Mouse (Mus musculus) macrophage (primary cell): ENCODE measurements at regions not wholly inside any gene's neighbourhood (a gene's known extent, or its start where the extent isn't known, plus 50 kb on each side); places are given as distances from the start of the nearest gene placed in this dataset.

Experiments
- H3K27ac ChIP-seq: fragments of 350-480 bp; formaldehyde crosslinking; 2 replicates; pipeline ENCODE4 v1.9.0; 2021
- H3K36me3 ChIP-seq: fragments of 350-480 bp; formaldehyde crosslinking; 2 replicates; pipeline ENCODE4 v1.9.0; 2021; ENCODE audit errors: inconsistent target
- H3K4me3 ChIP-seq: fragments of 350-480 bp; formaldehyde crosslinking; 2 replicates; pipeline ENCODE4 v1.9.0; 2021; ENCODE audit errors: inconsistent target
- H3K79me2 ChIP-seq: fragments of 350-480 bp; formaldehyde crosslinking; 2 replicates; pipeline ENCODE4 v1.9.0; 2021; ENCODE audit errors: inconsistent target
- WGBS: methylation state at CpG from one replicate; pipeline ENCODE4 v1.1.7; 2026; ENCODE audit warnings: inconsistent platforms; ENCODE audit not compliant: missing documents; 5-methylcytosine and 5-hydroxymethylcytosine counted together

- H3K4me3 ChIP-seq: no peak overlapping the region
- WGBS: 76% methylated on average over 18 of the region's 19 CpGs
- no peaks in the 10 kb centered on the region for H3K36me3 ChIP-seq
- no peak overlapping the region for H3K27ac ChIP-seq
- no peaks in the 10 kb centered on the region for H3K79me2 ChIP-seq
Observed at GRCm38 (mm10) chr1:35822376-35823202, 245.6 kb upstream of the Hs6st1 start.

- 97% methylated on average over 4 of the region's 4 CpGs for WGBS
Observed at GRCm38 (mm10) chr1:35823496-35823895, 244.7 kb upstream of the Hs6st1 start.

GRCm38 (mm10) chr1:35823981-35824880 lies 244.0 kb upstream of the Hs6st1 start:
- Histone ChIP-seq H3K4me3 (no peak overlapping the region), H3K27ac (no peak overlapping the region), H3K79me2 (no peaks in the 10 kb centered on the region), H3K36me3 (no peaks in the 10 kb centered on the region)
- WGBS: 78% methylated on average over 23 of the region's 24 CpGs

More at GRCm38 (mm10) chr1:35823496-35823895, 244.7 kb upstream of the Hs6st1 start:
- Histone ChIP-seq H3K27ac (no peak overlapping the region), H3K79me2 (no peaks in the 10 kb centered on the region), H3K4me3 (no peak overlapping the region), H3K36me3 (no peaks in the 10 kb centered on the region)

- no peaks in the 10 kb centered on the region for H3K36me3 ChIP-seq
- H3K4me3 ChIP-seq: no peak overlapping the region
- H3K79me2 ChIP-seq: no peaks in the 10 kb centered on the region
- 88% methylated on average over 10 of the region's 10 CpGs for WGBS
- H3K27ac ChIP-seq: no peak overlapping the region
Observed at GRCm38 (mm10) chr1:35825531-35825966, 242.7 kb upstream of the Hs6st1 start.

GRCm38 (mm10) chr1:35826575-35827114 lies 241.6 kb upstream of the Hs6st1 start:
- Histone ChIP-seq H3K4me3 (no peak overlapping the region), H3K27ac (no peak overlapping the region), H3K36me3 (no peaks in the 10 kb centered on the region), H3K79me2 (no peaks in the 10 kb centered on the region)
- WGBS: 91% methylated on average over 7 of the region's 7 CpGs

GRCm38 (mm10) chr1:35827471-35827870 lies 240.7 kb upstream of the Hs6st1 start:
- no peak overlapping the region for H3K4me3 ChIP-seq
- no peaks in the 10 kb centered on the region for H3K36me3 ChIP-seq
- H3K79me2 ChIP-seq: no peaks in the 10 kb centered on the region
- 88% methylated on average over 3 of the region's 3 CpGs for WGBS
- H3K27ac ChIP-seq: no peak overlapping the region

- Histone ChIP-seq H3K79me2 (no peaks in the 10 kb centered on the region), H3K4me3 (no peak overlapping the region), H3K36me3 (no peaks in the 10 kb centered on the region), H3K27ac (no peak overlapping the region)
- WGBS: 89% methylated on average over 7 of the region's 7 CpGs
Observed at GRCm38 (mm10) chr1:35834180-35834579, 234.0 kb upstream of the Hs6st1 start.

GRCm38 (mm10) chr1:35836552-35836951 lies 231.6 kb upstream of the Hs6st1 start:
- Histone ChIP-seq H3K36me3 (no peaks in the 10 kb centered on the region), H3K79me2 (no peaks in the 10 kb centered on the region), H3K4me3 (no peak overlapping the region), H3K27ac (no peak overlapping the region)
- 89% methylated on average over 5 of the region's 5 CpGs for WGBS

GRCm38 (mm10) chr1:35838625-35839024 lies 229.6 kb upstream of the Hs6st1 start:
- H3K27ac ChIP-seq: no peak overlapping the region
- 93% methylated on average over 2 of the region's 3 CpGs for WGBS
- H3K4me3 ChIP-seq: no peak overlapping the region
- no peaks in the 10 kb centered on the region for H3K79me2 ChIP-seq
- no peaks in the 10 kb centered on the region for H3K36me3 ChIP-seq

- H3K27ac ChIP-seq: no peak overlapping the region
- 70% methylated on average over 6 of the region's 6 CpGs for WGBS
- H3K4me3 ChIP-seq: no peak overlapping the region
- no peaks in the 10 kb centered on the region for H3K79me2 ChIP-seq
- H3K36me3 ChIP-seq: no peaks in the 10 kb centered on the region
Observed at GRCm38 (mm10) chr1:35839446-35839845, 228.8 kb upstream of the Hs6st1 start.

GRCm38 (mm10) chr1:35841626-35842025 lies 226.6 kb upstream of the Hs6st1 start:
- Histone ChIP-seq H3K4me3 (no peak overlapping the region), H3K36me3 (no peaks in the 10 kb centered on the region), H3K79me2 (no peaks in the 10 kb centered on the region), H3K27ac (no peak overlapping the region)
- WGBS: 100% methylated on average over 2 of the region's 2 CpGs

GRCm38 (mm10) chr1:35842707-35843106 lies 225.5 kb upstream of the Hs6st1 start:
- no peak overlapping the region for H3K4me3 ChIP-seq
- WGBS: 86% methylated on average over 4 of the region's 4 CpGs

GRCm38 (mm10) chr1:35843566-35843965 lies 224.6 kb upstream of the Hs6st1 start:
- H3K79me2 ChIP-seq: no peaks in the 10 kb centered on the region
- no peak overlapping the region for H3K27ac ChIP-seq
- no peaks in the 10 kb centered on the region for H3K36me3 ChIP-seq
- H3K4me3 ChIP-seq: no peak overlapping the region
- WGBS: 100% methylated on average over 3 of the region's 3 CpGs

More at GRCm38 (mm10) chr1:35842707-35843106, 225.5 kb upstream of the Hs6st1 start:
- no peak overlapping the region for H3K27ac ChIP-seq
- no peaks in the 10 kb centered on the region for H3K36me3 ChIP-seq
- no peaks in the 10 kb centered on the region for H3K79me2 ChIP-seq

GRCm38 (mm10) chr1:35846224-35846936 lies 221.8 kb upstream of the Hs6st1 start:
- no peak overlapping the region for H3K27ac ChIP-seq
- WGBS: 76% methylated on average over 11 of the region's 11 CpGs
- H3K36me3 ChIP-seq: no peaks in the 10 kb centered on the region

More at GRCm38 (mm10) chr1:35846224-35846936, 221.8 kb upstream of the Hs6st1 start:
- H3K79me2 ChIP-seq: no peaks in the 10 kb centered on the region
- H3K4me3 ChIP-seq: no peak overlapping the region
